Comparison of ENCODE assay signal across 12 mouse cellular contexts in the genomic region with DNA sequence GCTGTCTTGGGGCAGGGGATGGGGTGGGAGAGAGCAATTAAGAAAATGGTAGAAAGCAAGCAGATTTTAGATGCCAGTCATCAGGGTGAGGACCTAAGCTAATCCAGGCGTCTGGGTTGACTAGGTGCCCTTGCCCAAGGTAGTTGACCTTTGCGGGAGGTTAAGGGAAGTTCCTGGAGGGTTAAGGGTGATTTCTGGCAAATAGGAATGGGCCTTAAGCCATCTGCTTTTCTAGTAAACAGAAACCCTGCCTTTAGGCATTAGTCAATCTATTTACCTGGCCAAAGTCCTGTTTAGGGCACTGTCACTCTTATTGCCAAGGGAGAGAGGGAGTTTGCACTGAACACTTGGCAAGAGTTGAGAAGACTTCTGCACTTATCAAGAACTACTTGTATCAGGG. TPM values are rescaled to one million over a fixed set of nuclear protein-coding genes. Genes with fewer than 3 reads are reported as not detected.
"Had no signal": no experiment of that assay in that cellular context is flagged by ENCODE, and none has a peak within 500 bp of the region (broad histone marks: within the 10 kb centered on the region; RNA-seq: fewer than 3 reads in every experiment).

No protein-coding gene starts in this region.

- H3K4me3 ChIP-seq: hindbrain, embryonic 15.5 days; limb, embryonic 12.5 days; midbrain, embryonic 12.5 days; neural tube, embryonic 13.5 days had no signal

- DNase-seq: layer of hippocampus, postnatal 36 days; lung, adult 18-20 months; retina, postnatal 1 day; right cerebral cortex, postnatal 4 days; thymus, postnatal 4 days had no signal

- H3K9ac ChIP-seq: hindbrain, embryonic 15.5 days; limb, embryonic 12.5 days; midbrain, embryonic 12.5 days; neural tube, embryonic 13.5 days had no signal

- H3K27me3 ChIP-seq: hindbrain, embryonic 15.5 days; limb, embryonic 12.5 days; midbrain, embryonic 12.5 days; neural tube, embryonic 13.5 days had no signal

- ATAC-seq: intestine, embryonic 16.5 days; midbrain, embryonic 16.5 days had no signal

- H3K4me2 ChIP-seq: hindbrain, embryonic 15.5 days; limb, embryonic 12.5 days; midbrain, embryonic 12.5 days; neural tube, embryonic 13.5 days had no signal

- H3K4me1 ChIP-seq: hindbrain, embryonic 15.5 days; limb, embryonic 12.5 days; midbrain, embryonic 12.5 days; neural tube, embryonic 13.5 days had no signal

- H3K9me3 ChIP-seq: hindbrain, embryonic 15.5 days; limb, embryonic 12.5 days; midbrain, embryonic 12.5 days; neural tube, embryonic 13.5 days had no signal

- H3K27ac ChIP-seq: hindbrain, embryonic 15.5 days; limb, embryonic 12.5 days; midbrain, embryonic 12.5 days; neural tube, embryonic 13.5 days had no signal

RNA-seq across cellular contexts. Expression of a gene that starts 52.8 kb away (rescaled TPM):
- total RNA-seq: megakaryocyte-erythroid progenitor cell, adult 5-6 weeks had no signal
